Mouse (Mus musculus): Measurements from ENCODE around the gene Irgq. TPM values are rescaled to one million over a fixed set of nuclear protein-coding genes. Genes with fewer than 3 reads are reported as not detected.

Irgq gene
- total and polyA plus RNA-seq, 2 experiments from 2014 or later: 26.8 to 119 TPM

DNA sequence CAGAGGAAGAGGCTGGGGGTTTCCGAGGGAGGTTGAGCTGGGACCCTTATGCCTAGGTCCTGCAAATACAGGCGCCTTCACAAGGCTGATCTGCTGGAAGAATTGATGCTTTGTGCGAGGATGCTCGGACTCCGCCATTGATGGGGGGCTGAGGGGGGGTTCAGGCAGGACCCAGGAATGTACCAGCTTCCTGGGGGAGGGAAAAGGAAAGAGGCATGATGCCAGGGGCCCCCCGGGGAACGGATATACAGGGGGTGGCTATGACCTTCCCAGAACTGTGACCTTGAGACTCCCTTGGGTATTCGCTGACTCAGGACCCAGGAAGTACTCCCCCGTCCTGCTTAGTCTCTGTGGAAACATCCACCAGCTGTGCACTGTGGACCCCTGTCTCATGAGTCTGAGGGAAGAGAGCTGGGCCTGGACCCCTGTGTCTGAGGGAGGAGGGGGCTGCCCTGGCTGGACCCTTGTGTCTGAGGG is 43.8 kb upstream of the Irgq start:
- 29% methylated on average over 9 of the region's 9 CpGs for WGBS
- peaks cover 23% of the 10 kb centered on the region for H3K4me1 ChIP-seq (ENCODE audit: insufficient read depth)
- DNase-seq: peak; percentile 50

DNA sequence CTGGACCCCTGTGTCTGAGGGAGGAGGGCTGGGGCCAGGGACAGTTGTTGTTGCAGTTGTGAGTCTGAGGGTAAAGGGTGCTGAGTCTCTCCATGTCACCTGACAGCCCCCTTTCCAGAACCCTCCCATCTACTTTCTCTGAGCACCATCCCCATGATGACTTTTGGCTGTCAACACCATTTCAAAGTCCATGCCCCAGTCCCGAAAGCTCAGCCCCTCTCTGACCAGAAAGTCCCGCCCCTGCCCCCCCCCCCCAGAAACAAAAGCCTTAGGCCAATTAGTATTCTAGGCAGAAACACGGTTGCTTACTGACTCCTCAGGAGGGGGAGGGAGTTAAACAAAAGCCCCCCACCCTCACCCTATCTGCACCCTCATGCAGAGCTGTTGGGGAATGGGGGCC is 43.1 kb upstream of the Irgq start:
- H3K9me3 ChIP-seq (ENCODE audit: low read length): no peaks in the 10 kb centered on the region
- ATAC-seq (no peak), DNase-seq (no peak)
- peak overlapping the region; percentile 55; the same call in 1 of the 2 replicates for H3K9ac ChIP-seq
- H3K36me3 ChIP-seq (ENCODE audit: insufficient read depth): no peaks in the 10 kb centered on the region
- H3K27ac ChIP-seq (ENCODE audit: low read depth, low read length): peak overlapping the region; percentile 80
- no peaks in the 10 kb centered on the region for H3K27me3 ChIP-seq (ENCODE audit: insufficient read depth, low read length)
- peak overlapping the region; percentile 55 for H3K4me2 ChIP-seq (ENCODE audit: low read depth)
- peaks cover 23% of the 10 kb centered on the region for H3K4me1 ChIP-seq (ENCODE audit: insufficient read depth)
- no peak overlapping the region for H3K4me3 ChIP-seq (ENCODE audit: low read depth, low read length)
- WGBS: 19% methylated on average over 3 of the region's 3 CpGs
- no peak for TF ChIP-seq CTCF (IDR thresholded peaks at IDR 0.05; ENCODE audit: low read depth)

More for the DNA sequence above, 43.8 kb upstream of the Irgq start:
- Histone ChIP-seq H3K36me3 (ENCODE audit: insufficient read depth) (no peaks in the 10 kb centered on the region), H3K4me3 (ENCODE audit: low read depth, low read length) (peak overlapping the region; percentile 28), H3K9ac (peak overlapping the region; percentile 55), H3K27ac (ENCODE audit: low read depth, low read length) (peak overlapping the region; percentile 80), H3K9me3 (ENCODE audit: low read length) (no peaks in the 10 kb centered on the region), H3K27me3 (ENCODE audit: insufficient read depth, low read length) (no peaks in the 10 kb centered on the region), H3K4me2 (ENCODE audit: low read depth) (peak overlapping the region; percentile 55)
- no peak for TF ChIP-seq CTCF (IDR thresholded peaks at IDR 0.05; ENCODE audit: low read depth)
- peak; percentile 61 for ATAC-seq

DNA sequence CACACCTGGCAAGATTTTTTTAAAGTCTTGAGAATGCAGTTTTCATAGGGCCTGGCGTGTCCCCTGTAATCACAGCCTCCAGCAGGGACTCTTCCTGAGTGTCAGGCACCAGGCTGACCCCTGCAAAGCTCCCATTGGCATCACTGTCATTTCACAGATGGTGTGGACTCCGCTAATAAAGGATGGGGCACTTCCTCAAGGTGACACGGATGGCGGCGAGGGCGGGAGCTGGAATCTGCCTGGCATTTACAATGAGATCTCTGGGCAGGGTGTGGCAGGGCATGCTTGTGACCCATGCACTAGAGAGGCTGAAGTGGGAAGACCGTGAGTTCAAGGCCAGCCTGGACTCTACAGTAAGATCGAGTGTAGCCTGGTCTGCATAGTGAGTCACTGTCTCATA is 42.2 kb upstream of the Irgq start:
- H3K4me3 ChIP-seq (ENCODE audit: low read depth, low read length): no peak overlapping the region
- ATAC-seq (no peak), DNase-seq (no peak)
- no peak overlapping the region for H3K4me2 ChIP-seq (ENCODE audit: low read depth)
- no peaks in the 10 kb centered on the region for H3K27me3 ChIP-seq (ENCODE audit: insufficient read depth, low read length)
- no peak overlapping the region for H3K9ac ChIP-seq
- 84% methylated on average over 8 of the region's 8 CpGs for WGBS
- peak overlapping the region; percentile 29; the same call in 1 of the 2 replicates for H3K27ac ChIP-seq (ENCODE audit: low read depth, low read length)
- no peaks in the 10 kb centered on the region for H3K36me3 ChIP-seq (ENCODE audit: insufficient read depth)
- TF ChIP-seq CTCF (IDR thresholded peaks at IDR 0.05; ENCODE audit: low read depth): no peak
- H3K4me1 ChIP-seq (ENCODE audit: insufficient read depth): peaks cover 23% of the 10 kb centered on the region
- H3K9me3 ChIP-seq (ENCODE audit: low read length): no peaks in the 10 kb centered on the region

DNA sequence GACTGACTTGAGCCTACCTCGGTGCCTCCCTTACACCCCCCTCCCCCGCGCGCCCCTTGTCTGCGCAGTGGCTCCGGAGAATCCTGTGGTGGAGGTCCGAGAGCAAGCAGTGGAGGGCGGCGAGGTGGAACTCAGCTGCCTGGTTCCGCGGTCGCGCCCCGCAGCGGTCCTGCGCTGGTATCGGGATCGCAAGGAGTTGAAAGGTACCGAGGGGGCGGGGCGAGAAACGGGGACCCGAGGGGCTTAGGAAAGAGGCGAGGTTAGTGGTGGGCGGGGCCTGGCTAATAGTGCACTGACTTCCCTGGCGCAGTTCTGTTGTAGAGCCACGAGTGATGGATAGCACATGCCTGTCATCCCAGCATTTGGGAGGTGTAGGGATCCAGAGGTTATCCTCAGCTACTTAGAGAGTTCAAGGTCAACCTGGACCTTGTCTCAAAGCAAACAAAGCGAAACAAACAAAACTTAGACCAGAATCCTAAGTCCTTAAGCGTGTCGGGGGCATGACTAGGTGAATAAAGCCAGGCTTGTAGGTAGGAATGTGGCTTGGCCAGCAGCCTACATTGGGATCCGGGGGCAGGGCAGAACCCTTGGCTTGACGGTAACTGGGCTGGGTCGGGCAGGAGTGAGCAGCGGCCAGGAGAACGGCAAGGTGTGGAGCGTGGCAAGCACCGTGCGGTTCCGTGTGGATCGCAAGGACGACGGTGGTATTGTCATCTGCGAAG is 30.5 kb upstream of the Irgq start:
- DNase-seq (no peak), ATAC-seq (no peak)
- 26% methylated on average over 43 of the region's 43 CpGs for WGBS
- no peak for TF ChIP-seq CTCF (IDR thresholded peaks at IDR 0.05; ENCODE audit: low read depth)
- Histone ChIP-seq H3K27ac (ENCODE audit: low read depth, low read length) (no peak overlapping the region), H3K4me1 (ENCODE audit: insufficient read depth) (no peaks in the 10 kb centered on the region), H3K4me3 (ENCODE audit: low read depth, low read length) (no peak overlapping the region), H3K9ac (no peak overlapping the region; the same call in 1 of the 2 replicates), H3K36me3 (ENCODE audit: insufficient read depth) (peaks cover 43% of the 10 kb centered on the region), H3K9me3 (ENCODE audit: low read length) (no peaks in the 10 kb centered on the region), H3K4me2 (ENCODE audit: low read depth) (no peak overlapping the region; the same call in 1 of the 2 replicates), H3K27me3 (ENCODE audit: insufficient read depth, low read length) (no peaks in the 10 kb centered on the region)

DNA sequence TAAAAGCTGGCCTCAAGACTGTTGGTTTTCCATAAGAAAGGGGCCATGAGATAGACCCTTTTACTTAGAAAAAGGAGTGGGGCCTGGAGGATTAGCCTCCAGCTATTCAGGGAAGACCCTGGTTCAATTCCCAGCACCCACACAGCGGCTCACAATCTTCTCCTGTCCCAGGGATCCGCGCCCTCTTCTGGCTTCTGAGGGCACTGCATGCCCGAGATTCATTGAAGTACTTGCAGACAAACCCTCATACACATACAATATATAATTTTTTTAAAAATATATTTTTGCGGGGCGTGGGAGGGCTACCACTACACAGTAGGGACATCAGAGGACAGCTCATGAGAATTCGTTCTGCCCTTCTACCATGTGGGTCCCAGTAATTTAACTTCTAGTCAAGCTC is 29.6 kb upstream of the Irgq start:
- H3K27me3 ChIP-seq (ENCODE audit: insufficient read depth, low read length): no peaks in the 10 kb centered on the region
- TF ChIP-seq CTCF (IDR thresholded peaks at IDR 0.05; ENCODE audit: low read depth): peak; percentile 59
- 41% methylated on average over 7 of the region's 7 CpGs for WGBS
- H3K9me3 ChIP-seq (ENCODE audit: low read length): no peaks in the 10 kb centered on the region
- DNase-seq (peak; percentile 61), ATAC-seq (no peak)
- H3K36me3 ChIP-seq (ENCODE audit: insufficient read depth): peaks cover 43% of the 10 kb centered on the region
- no peak overlapping the region for H3K4me2 ChIP-seq (ENCODE audit: low read depth)
- no peak overlapping the region for H3K27ac ChIP-seq (ENCODE audit: low read depth, low read length)
- no peak overlapping the region for H3K9ac ChIP-seq
- H3K4me3 ChIP-seq (ENCODE audit: low read depth, low read length): no peak overlapping the region
- H3K4me1 ChIP-seq (ENCODE audit: insufficient read depth): peaks cover 7% of the 10 kb centered on the region; the same call in 1 of the 2 replicates

DNA sequence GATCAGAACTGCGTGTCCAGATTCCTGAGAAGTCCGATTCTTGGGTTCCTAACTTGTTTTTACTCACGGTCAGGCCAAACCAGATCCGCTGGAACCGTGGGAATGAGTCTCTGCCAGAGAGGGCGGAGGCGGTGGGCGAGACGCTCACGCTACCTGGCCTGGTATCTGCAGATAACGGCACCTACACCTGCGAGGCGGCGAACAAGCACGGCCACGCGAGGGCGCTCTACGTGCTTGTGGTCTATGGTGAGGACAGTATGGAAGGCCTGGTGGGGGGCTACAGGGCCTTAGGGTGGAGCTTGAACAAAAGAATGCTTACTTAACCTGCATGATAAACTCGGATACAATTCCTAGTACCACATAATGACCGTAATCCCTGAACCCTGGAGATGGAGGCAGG is 29.0 kb upstream of the Irgq start:
- Histone ChIP-seq H3K9ac (no peak overlapping the region), H3K4me2 (ENCODE audit: low read depth) (no peak overlapping the region), H3K27me3 (ENCODE audit: insufficient read depth, low read length) (no peaks in the 10 kb centered on the region), H3K27ac (ENCODE audit: low read depth, low read length) (no peak overlapping the region), H3K4me3 (ENCODE audit: low read depth, low read length) (no peak overlapping the region), H3K9me3 (ENCODE audit: low read length) (no peaks in the 10 kb centered on the region), H3K36me3 (ENCODE audit: insufficient read depth) (peaks cover 43% of the 10 kb centered on the region), H3K4me1 (ENCODE audit: insufficient read depth) (peaks cover 7% of the 10 kb centered on the region; the same call in 1 of the 2 replicates)
- 59% methylated on average over 21 of the region's 21 CpGs for WGBS
- DNase-seq: no peak
- no peak for ATAC-seq
- peak; percentile 44 for TF ChIP-seq CTCF (IDR thresholded peaks at IDR 0.05; ENCODE audit: low read depth)

DNA sequence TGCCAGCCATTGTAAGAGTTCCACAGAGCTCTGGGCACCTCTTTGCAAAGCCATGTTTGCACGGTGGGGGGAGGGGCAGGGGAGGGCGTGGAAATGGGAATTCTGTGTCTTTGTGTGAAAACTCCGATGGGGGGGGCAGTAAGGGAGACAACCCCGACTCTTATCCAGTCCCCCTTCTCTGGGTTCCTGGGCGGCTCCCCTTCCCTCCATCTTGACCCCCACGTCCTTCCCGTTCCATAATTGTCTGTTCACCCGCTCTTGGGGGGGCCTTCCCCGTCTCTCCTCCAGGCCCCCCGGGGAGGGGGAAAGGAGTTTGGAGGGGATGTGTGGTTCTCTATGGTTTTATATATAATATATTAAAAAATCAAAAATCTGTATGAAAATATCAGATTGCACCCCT is 26.5 kb upstream of the Irgq start:
- Histone ChIP-seq H3K4me1 (ENCODE audit: insufficient read depth) (peaks cover 15% of the 10 kb centered on the region), H3K4me2 (ENCODE audit: low read depth) (no peak overlapping the region), H3K9me3 (ENCODE audit: low read length) (no peaks in the 10 kb centered on the region), H3K36me3 (ENCODE audit: insufficient read depth) (peaks cover 43% of the 10 kb centered on the region), H3K27me3 (ENCODE audit: insufficient read depth, low read length) (no peaks in the 10 kb centered on the region), H3K4me3 (ENCODE audit: low read depth, low read length) (no peak overlapping the region), H3K27ac (ENCODE audit: low read depth, low read length) (no peak overlapping the region), H3K9ac (no peak overlapping the region)
- DNase-seq (no peak), ATAC-seq (no peak)
- WGBS: 23% methylated on average over 10 of the region's 10 CpGs
- no peak for TF ChIP-seq CTCF (IDR thresholded peaks at IDR 0.05; ENCODE audit: low read depth)

Measured in forebrain, postnatal 0 days (tissue).